Mouse (Mus musculus): ENCODE measurements around the gene Iqcn.
A peak's percentile ranks its signal among the peaks of the same experiment; 100 is the strongest.

Gene Iqcn

DNA sequence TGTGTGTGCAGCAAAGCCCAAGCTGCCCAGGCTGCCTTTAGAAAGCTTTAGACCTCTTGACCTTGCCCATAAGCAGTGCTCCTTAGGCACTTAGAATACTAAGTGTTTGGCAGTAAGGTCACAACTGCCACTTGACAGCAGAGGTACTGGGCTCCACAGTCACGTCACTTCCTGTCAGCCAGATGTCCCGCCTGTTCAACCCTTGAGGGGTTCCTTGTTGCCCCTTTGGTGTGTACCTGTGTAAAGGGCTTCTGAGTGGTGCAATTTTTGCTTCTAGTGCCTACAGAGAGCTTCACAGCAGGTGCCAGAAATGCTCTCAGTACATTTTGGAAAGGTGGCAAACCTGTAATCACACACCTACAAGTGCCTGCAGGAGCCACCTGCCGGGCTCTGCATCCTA lies 35.0 kb downstream of the Iqcn start:
- peak; percentile 40 for DNase-seq

DNA sequence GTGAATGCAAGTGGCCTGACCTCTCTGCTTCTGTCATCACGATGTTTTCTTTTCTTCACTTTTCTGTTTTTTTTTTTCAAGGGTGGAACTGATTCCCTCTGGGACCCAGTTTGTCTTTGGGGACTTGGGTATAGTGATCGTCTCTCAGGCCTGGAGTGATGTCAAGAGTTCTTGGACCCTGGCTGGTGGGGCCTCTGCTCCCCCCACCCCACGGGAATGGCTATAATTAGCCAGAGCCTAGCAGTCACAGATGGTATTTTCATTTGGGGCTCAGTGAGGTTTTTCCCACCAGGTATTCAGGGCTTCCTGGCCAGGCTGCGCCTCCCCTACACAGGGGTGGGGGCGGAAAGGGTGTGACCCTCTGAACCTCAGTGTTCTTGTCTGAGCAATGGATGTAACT lies 38.4 kb downstream of the Iqcn start:
- no peak for DNase-seq

DNA sequence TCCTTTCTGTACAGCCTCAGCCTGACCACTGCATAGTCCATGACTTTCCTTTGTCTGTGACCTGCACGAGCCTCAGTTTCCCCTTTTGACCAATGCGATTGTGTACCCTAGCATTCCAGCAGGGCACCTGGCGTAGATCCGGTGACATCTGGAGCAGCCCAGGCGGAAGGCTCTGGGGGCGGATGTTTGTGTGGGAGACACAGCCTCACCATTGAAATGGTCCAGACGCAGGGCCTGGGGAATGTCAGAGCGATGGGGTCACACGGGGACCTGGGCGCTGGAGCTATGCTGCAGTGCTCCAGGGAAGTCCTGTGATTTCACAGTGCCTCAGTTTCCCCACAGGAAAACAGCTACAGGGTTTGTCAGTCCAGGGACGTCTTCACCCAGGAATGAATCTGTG lies 38.9 kb downstream of the Iqcn start:
- no peak for DNase-seq

DNA sequence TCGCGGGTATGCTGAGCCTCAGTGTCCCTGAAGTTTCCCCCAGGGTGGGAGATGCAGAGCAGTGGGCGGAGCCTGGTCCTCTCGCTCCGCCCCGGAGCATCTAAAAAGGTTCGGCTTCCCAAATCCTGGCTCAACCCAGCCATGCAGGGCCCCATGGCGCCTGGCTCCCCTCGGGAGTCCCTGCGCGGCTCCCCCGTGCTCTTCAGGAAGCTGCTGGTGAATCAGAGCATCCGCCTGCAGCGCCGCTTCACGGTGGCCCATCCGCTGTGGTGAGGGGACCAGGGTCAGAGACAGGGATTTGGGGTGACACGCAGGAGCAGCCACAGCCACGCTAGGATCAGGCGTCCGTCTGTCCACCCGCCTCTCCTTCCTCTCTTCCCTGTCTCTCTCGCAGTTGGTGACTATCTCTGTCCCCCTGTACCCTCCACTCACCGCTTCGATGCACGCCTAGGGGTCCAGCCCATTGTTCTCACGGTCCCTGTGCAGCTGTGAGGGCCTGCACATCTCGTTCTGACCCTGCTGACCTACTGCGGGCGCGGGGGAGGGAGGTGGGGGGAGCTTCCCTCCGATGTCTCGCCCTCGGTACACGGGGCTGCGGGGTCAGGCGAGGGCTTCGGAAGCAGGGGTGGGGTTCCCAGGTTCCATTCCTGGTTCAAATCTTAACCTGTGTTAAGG lies 39.9 kb downstream of the Iqcn start:
- DNase-seq: no peak

DNA sequence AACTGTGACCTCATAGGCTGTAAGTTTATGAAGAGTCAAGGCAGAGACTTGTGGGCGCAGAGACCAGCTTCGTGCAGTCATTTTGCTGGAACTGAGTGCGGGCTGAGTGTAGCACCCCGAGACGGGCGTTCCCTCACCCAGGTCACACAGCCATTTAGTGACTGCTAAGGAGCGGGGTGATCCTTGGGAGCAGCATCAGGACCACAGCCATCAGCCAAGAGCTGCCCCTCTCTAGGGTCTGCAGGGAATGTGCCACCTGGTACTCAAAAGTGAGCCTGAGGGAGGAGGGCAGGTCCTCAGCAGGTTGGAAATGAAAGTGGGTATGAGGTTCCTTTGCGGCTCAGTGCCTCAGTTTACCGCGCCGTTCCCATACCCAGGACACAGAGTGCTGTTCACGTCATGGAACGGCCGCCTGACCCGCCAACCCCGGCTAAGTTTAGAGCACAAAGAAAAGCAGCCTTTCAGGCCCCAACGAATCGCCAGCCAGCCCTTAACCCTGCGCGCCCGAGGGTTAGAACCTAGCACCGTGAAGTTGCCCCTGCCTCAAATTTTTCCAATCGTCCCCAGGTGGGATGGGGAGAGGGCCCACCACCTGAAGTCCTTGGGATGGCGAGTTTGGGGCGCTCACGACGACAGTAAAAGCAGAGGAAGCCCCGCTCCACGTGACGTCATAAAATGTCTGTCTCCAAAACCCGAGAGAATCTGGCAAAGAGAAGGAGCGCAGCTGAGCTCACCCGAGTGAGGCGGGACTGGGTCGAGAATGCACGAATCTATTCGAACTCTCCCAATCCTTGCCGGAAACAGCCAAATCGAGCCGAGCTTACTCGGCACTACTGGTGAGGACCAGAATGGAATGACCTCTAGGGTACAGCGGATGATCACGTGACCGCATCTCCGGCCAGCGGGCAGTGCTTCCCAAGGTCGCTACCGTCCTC lies 40.7 kb downstream of the Iqcn start:
- DNase-seq: no peak

DNA sequence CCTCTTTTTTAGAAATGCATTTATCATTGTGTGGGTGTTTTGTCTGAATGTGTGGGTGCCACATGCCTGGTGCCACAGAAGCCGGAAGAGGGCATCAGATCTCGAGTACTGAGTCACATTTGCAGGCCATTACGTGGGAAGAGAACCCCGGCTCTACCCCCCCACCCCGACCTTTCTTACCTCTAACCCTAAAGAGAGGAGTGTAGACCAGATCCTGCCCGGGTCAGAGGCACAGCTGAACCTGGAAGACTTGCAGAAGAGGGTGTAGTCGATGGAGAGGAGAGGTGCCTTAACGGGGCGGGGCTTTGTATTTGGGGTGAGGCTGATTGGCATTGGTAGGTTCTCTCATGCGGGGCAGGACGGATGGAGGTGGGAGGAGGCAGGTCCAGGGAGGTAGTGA lies 41.5 kb downstream of the Iqcn start:
- DNase-seq: no peak

DNA sequence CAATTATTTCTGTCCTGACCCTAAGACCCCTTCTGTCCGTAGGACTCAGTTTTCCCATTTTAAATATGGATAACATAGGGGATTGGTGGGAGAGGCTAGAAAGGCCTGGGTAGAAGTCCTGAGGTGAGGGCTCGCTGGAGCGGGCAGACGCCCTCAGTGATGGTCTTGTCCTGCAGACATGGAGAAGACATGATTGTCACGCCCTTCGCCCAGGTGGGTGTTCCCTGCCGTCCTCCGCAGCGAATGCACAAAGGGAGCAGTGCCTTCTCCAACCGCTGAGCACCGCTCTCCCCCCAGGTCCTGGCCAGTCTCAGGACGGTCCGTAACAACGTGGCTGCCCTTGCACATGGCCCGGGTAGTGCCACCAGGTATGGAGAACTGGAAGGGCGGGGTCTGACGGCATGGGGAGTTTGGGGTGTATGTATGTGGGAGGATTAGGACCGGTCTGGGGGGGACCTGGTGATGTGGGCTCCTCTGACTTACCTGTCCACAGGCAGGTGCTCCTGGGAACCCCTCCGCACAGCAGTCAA lies 42.5 kb downstream of the Iqcn start:
- DNase-seq: no peak

DNA sequence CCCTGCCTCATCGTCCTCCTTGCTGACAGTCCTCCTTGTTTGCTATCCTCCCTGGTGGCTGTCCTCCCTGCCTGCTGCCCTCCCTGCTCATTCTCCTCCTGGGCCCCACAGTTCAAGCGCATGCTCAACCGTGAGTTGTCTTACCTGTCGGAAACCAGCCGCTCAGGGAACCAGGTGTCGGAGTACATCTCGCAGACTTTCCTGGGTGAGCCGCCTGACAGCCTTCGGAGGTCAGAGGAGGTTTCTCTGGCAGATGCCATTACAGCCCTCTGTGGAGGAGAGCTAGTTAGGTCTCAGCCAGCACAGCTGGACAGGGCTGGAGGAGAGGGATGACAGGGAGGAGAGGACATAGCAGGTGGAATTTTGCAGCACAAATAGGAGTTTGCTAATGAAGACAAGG lies 43.4 kb downstream of the Iqcn start:
- no peak for DNase-seq

DNA sequence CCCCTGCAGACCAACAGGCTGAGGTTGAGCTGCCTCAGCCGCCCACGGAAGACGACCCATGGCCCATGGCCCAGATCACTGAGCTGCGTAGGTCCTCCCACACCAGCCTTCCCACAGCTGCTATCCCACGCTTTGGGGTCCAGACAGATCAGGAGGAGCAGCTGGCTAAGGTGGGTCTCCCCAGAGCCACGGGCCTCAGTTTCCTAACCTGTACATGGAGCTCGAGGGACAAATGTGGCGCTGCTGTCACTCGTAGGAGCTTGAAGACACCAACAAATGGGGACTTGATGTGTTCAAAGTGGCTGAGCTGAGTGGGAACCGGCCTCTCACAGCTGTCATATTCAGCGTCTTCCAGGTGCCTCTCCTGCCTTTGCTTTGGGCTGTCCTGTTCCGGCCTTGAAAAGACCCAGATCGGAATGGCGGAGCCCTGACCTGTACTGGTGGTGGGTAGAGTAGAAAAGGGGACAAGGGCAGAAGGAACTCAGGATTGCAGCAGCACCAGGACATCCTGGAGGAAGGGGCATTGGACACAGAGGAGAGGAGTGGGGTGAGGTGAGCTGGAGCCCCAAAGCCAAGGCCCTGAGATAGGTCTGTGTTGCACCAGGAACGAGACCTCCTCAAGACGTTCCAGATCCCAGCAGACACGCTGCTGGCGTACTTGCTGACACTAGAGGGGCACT lies 44.1 kb downstream of the Iqcn start:
- DNase-seq: no peak

DNA sequence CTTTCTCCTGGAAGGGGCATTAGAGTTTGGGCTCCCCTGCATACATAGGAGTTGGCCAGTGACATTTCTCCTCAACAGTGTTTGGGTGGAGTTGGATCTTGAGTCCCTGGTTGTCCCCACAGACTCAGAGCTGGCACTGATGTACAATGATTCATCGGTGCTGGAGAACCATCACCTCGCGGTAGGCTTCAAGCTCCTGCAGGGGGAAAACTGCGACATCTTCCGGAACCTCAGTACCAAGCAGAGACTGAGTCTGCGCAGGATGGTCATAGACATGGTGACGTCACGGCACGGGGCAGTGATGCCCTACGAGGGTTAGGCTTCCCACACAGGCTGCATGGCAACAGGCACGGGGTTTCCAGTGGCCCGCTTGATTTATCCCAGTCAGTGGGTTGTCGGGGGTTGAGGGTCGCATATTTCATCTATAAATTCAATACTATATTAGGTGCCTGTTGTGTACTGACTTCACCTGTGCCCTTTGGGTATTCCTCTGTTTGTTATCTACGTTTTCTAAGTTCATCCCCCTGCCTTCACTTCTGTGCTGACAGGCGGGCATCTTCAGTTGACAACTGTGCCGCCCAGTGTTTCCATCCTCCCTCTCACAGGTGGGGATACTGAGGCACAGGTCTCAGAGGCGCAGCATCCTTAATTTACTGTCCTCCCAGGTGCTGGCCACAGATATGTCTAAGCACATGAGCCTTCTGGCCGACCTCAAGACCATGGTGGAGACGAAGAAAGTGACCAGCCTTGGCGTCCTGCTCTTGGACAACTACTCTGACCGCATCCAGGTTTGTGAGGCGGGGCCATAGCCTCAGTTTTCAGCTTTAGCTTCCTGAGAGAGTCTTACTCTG lies 45.2 kb downstream of the Iqcn start:
- DNase-seq: peak; percentile 1

DNA sequence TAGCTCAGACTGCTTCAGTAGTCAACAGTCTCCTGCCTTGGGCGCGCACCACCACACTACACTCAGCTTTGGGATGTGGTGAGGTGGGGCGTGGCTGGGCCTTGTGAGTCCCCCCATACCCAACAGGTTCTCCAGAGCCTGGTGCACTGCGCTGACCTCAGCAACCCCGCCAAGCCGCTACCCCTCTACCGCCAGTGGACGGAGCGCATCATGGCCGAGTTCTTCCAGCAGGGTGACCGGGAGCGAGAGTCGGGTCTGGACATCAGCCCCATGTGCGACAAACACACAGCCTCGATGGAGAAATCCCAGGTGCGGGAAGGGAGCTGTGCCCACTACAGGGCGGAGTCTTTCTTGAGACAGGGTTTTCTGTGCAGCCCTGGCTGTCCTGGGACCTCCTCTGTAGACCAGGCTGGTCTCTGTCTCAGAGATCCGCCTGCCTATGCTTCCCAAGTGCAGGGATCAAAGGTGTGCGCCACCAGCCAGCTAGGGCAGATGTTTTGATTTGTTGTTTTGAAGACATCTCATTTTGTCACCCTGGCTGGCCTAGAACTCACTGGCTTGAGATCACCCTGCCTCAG lies 45.9 kb downstream of the Iqcn start:
- peak; percentile 3 for DNase-seq

DNA sequence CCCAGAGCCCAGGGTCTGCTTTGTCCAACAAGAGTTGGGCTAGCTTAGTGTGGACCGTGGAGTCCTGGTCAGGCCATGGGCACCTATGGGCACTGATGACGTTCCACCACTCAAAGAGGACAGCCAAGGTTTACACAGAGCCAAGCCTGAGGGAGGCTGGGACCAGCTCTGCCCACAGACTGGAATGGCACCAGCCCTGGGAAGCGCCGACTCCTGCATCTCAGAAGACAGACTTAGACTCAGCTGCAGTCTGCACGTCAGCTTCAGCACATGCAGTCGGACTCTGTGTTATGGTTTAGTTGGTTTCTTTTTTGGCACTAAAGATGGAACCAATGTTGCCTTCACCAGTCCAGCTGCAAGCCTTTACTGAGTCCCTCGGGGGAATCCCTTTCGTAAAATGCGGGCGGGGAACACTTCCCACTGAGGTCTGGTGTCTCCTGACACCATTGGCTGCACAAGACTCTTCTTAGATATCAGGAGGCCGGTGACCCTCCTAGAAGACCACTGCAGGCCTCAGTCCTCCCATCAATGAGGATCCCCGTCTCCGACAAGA lies 46.9 kb downstream of the Iqcn start:
- DNase-seq: no peak

DNA sequence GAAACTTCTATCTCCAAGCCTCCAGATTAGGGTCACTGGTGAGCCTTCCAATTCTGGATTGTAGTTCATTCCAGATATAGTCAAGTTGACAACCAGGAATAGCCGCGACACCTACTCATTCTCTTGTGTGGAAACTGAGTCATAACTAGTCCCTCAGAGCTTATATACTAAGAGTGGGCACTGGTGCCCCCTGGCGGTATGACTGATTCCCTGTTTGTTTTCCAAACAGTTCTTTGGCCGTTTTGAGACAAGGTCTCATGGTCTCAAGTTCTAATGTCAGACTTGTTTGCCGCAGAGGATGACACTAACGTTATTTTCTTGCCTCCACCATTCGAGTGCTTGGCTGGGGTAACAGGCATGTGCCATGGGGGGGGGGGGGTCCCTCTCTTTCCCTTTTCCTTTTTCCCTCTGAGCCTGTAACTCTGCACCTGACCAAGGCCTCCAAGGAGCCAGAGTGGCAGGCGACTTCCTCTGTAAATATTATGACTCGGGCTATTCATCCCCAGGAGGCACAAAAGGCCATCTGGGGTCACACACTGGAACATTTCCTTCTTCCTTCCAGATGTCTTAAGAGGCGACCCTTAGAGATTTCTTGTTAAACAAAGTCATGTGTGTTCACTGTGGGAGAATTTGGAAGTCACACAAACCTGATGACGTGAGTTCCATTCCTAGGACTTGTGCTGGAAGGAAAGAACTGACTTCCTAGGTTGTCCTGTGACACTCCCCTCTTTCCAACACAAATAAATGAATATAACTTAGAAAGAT lies 48.9 kb downstream of the Iqcn start:
- peak; percentile 82 for DNase-seq

DNA sequence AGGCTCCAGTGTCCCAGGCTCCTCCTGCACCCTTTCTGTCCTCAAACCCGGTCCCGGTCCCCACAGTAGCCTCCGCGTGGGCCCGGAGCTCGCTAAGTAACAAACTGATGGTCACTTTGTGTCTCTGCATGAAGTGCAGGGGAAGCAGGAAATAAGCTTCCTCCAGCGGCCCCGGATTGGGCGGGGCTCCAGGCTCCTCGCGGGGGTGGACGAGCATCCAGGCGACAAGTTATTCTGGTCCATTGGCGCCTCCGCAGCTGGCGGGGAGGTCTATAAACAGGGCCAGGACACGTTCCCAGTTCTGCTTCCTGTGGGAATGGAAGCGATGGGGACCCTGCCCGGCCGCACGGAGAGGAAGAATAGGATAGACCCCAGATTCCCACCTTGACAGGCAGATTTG lies 49.9 kb downstream of the Iqcn start:
- peak; percentile 69 for DNase-seq

DNA sequence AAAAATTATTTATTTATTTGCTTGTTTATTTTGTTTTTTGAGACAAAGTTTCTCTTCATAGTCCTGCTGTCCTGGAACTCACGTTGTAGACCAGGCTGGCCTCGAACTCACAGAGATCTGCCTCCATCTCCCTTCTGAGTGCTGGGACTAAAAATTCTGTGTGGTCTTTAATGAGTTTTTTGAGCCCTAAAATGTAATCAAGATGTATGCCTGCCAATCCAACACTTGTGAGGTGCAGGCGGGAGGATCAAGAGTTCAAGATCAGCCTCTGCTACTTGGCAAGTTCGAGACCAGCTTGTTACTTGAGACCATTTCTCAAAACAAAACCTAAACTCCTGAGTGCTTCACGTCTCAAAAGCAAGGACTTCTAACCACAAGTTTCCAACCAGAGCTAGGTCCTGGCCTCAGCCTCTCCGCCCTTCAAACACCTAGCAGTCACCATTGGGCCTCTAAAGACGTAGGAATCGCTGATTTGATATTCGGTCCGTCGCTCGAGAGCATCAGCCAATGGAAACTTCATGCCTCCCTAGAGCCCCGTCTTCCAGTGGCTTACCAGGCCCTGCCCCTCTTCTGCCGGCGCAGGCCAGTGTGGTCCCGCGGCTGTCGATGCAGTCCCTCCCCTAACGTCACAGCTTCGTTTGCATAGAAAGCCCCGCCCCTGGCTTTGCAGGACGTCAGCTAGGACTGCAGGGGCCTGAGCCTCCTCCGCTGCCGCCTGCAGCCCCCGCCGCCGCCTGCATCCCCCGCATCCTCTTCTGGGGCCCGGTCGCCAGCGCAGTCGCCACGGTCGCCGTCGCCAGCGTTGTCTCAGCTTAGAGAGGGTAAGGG lies 51.0 kb downstream of the Iqcn start, which contains the start of gene Rab3a:
Gene Rab3a (plus strand): TSS at position 637 of the 828 bp plus-strand sequence.
- DNase-seq: peak; percentile 96

DNA sequence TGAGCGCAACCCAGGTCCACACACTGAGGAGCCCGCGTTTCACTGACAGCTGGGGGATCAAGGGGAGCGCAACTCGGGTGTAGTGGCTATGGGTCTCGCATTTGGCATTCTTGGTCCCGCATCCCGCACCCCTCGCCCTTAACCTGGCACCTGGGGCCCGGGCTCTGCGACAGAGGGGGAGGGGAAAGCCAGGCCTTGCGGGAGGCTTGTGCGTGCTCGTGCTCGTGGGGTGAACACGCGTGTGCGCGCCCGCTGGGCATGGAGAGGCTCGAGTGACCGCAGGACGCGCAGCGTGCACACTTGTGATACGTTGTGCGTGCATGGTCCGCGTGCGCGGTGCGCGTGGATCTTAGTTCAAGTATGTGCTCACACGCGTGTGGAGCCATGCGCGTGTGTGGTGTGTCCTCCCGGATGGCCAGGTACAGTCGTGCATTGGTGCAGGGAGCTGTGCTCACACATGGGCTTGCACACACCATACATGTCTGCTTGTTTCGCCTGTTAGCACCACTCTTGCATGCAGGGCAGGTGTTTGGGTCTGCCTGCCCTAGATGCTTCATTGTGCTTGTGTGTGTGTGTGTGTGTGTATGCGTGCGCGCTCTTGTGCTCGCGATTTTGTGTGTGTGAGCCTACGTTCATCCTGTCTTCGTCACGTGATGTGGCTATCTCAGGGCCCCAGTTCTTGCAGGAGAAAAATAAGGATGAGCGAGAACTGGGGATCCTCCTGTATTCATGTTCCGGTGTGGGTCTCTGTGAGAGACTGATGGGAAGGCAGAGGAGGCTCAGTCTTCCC lies 51.8 kb downstream of the Iqcn start:
- peak; percentile 66 for DNase-seq

DNA sequence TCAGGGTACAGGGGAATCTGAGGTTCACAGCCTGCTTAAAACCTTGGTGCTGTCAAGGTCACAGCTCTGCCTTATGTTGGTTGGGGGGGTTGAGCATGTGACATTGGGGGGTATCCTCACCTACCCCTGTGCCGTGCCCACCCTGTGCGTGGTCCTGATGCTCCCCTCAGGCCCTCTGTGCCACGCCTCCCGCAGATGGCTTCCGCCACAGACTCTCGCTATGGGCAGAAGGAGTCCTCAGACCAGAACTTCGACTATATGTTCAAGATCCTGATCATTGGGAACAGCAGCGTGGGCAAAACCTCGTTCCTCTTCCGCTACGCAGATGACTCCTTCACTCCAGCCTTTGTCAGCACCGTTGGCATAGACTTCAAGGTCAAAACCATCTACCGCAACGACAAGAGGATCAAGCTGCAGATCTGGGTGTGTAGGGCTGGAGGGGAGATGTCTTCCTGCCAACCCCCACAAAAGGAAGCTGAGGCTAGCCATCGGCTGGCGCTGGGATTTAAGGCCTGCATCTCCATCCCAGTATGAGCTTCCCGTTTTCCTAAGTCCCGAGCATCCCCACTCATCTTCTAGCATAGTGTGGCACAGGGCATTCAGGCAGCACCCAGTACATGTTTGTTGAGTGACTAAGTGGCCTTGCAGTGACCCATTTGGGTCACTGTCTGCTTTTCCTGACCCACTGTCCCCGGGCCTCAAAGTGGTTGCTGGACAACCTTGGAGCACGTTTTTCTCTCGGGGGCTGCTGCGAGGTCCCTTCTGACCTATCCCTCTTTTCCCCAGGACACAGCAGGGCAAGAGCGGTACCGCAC lies 52.6 kb downstream of the Iqcn start:
- DNase-seq: peak; percentile 4

DNA sequence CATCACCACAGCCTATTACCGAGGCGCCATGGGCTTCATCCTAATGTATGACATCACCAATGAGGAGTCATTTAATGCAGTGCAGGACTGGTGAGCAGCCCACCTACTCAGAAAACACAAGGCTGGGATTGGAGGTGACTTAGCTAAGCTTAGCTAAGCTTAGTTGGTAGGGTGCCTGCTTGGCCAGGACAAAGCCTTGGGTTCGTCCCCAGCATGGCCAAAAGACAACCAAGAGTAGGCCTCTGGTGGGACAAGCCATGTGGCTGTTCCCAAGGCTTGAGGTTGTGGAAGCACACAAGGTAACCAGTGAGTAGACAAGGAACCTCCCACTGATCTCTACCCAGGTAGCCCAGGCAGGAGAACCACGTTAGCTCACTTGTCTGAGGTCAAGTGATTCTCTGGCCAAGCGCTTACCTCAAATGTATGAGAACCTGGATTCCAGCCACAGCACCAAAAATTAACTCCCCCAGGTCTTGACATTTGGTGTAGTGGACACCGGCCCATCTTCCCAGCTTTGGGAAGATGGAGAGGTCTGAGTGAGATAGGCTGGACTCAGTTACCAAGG lies 53.3 kb downstream of the Iqcn start:
- no peak for DNase-seq
